Mouse (Mus musculus): ENCODE measurements around the gene Tm6sf1.
A peak's percentile ranks its signal among the peaks of the same experiment; 100 is the strongest.

Tm6sf1 gene

GRCm38 (mm10) chr7:81885128-81885527 is 26.3 kb downstream of the Tm6sf1 start:
- DNase-seq (ENCODE audit: low read depth, low spot score), result no peak

- DNase-seq (ENCODE audit: low read depth, low spot score), result no peak
These were observed 40.6 kb downstream of the Tm6sf1 start for GRCm38 (mm10) chr7:81899361-81899760.

- no peak for DNase-seq (ENCODE audit: low read depth, low spot score)
These were observed 45.3 kb downstream of the Tm6sf1 start for GRCm38 (mm10) chr7:81904094-81904493.

- no peak for DNase-seq (ENCODE audit: low read depth, low spot score)
These were observed 46.1 kb downstream of the Tm6sf1 start for GRCm38 (mm10) chr7:81904926-81905325.

GRCm38 (mm10) chr7:81918316-81918715 is 59.5 kb downstream of the Tm6sf1 start:
- peak; percentile 59 for DNase-seq (ENCODE audit: low read depth, low spot score)

GRCm38 (mm10) chr7:81920314-81920713 is 61.5 kb downstream of the Tm6sf1 start:
- no peak for DNase-seq (ENCODE audit: low read depth, low spot score)

- DNase-seq (ENCODE audit: low read depth, low spot score), result no peak
These were observed 62.7 kb downstream of the Tm6sf1 start for GRCm38 (mm10) chr7:81921379-81921952.

GRCm38 (mm10) chr7:81928998-81929397 is 70.2 kb downstream of the Tm6sf1 start:
- no peak for DNase-seq (ENCODE audit: low read depth, low spot score)

GRCm38 (mm10) chr7:81932521-81933045 is 73.8 kb downstream of the Tm6sf1 start:
- no peak for DNase-seq (ENCODE audit: low read depth, low spot score)

GRCm38 (mm10) chr7:81933061-81933600 is 74.3 kb downstream of the Tm6sf1 start:
- DNase-seq (ENCODE audit: low read depth, low spot score), result peak; percentile 9

- peak; percentile 49 for DNase-seq (ENCODE audit: low read depth, low spot score)
These were observed 74.9 kb downstream of the Tm6sf1 start for GRCm38 (mm10) chr7:81933601-81934266.
